Mouse (Mus musculus) liver, embryonic 14.5 days (tissue): ENCODE results near the gene Hoxb4.

Experiments used
- CTCF ChIP-seq: IDR thresholded peaks from 2 replicates; pipeline ENCODE4 v1.5.1; 2016; ENCODE audit warnings: antibody characterized with exemption, low read depth, control low read depth
- EP300 ChIP-seq: IDR thresholded peaks from 2 replicates; pipeline ENCODE4 v1.6.1; 2016; ENCODE audit warnings: antibody characterized with exemption, low read depth

GRCm38 (mm10) chr11:96367141-96367540 is 49.1 kb downstream of the Hoxb4 start:
- TF ChIP-seq CTCF (no peak), EP300 (no peak)
